Mouse (Mus musculus) left cerebral cortex, postnatal 4 days (tissue): ENCODE data around the gene E130311K13Rik. TPM values are rescaled to one million over a fixed set of nuclear protein-coding genes. Genes with fewer than 3 reads are reported as not detected.

Experiments used
- DNase-seq: peaks from one replicate; pipeline ENCODE4 v3.0.0-alpha.2; 2022
- intact Hi-C: fragments of 180-260 bp; cut with DNase I; formaldehyde crosslinking; loops from one replicate; pipeline ENCODE4 v1.15.1; 2025
- total RNA-seq, 2 experiments: library from RNA; stranded (reverse); gene quantifications; 2 replicates each; pipeline ENCODE4 v1.2.3; 2021

Gene E130311K13Rik
- total RNA-seq: 10 to 100 TPM; 12.5 to 13.2 TPM

DNA sequence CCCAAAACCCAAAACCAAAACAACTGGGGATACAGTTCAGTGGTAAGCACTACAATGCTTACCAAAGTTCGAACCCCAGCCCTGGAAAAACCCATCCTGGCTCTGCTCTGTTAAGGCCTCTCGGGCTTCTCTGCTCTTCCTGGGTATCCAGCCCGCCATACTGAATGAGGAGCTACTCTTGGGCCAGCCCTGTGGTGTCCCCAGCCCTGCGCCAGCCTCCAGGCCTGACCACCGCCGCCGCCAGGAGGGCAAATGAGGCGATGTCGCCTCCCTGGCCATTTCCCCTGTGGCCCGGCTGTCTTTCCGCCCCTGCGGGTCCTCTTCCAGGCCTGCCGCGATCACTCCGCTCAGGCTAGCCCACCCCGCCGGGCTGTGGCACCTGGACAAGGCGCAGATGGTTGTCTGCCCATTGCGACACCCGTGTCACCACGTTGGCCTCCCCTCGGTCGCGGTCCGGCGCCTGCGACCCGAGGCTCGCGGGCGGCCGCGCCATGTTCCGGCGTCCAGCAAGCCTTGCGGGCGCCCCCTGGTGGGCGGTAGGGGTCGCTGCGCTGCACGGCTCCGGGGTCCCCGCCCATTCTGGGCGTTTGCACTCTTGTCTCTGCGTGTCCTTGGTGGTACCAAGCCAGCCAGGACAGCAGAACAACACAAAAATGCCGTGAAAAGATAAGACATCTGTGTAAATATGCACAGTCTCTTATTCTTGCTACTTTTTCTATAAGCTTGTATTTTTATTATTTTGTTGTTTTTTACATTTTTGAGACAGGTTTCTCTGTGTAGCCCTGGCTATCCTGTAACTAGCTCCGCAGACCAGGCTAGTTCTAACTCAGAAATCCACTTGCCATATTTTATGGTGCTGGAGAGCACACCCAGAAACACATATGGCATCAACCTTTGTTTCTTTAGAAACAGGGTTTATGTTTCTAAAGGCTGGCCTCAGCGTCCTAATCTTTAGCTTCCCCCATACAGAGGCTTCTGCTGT is at the start of gene E130311K13Rik:
TSS of gene E130311K13Rik (minus strand) at position 595 of the 982 bp plus-strand sequence.
- peak; percentile 92 for DNase-seq
- intact Hi-C loops: no loop called here

DNA sequence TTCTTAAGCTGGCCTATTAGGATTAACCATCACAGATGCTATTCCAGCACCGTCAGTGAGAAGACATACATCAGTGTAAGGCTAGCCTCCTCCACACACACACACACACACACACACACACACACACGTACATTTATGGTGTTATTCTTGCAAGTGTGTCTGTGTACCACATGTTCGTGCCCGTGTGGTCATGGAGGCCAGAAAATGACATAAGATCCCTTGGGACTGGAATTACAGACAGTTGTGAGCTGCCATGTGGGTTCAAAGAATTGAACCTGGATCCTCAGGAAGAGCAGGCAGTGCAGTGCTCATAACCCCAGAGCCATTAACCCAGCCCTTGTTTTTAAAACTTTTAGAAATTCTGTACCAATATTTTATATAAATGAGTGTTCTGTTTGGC is 48.6 kb upstream of the E130311K13Rik start:
- DNase-seq: no peak
- intact Hi-C loops: loop anchor here (10.0 kb wide), 1 partner anchor 817 kb away; no protein-coding TSS in a partner anchor

DNA sequence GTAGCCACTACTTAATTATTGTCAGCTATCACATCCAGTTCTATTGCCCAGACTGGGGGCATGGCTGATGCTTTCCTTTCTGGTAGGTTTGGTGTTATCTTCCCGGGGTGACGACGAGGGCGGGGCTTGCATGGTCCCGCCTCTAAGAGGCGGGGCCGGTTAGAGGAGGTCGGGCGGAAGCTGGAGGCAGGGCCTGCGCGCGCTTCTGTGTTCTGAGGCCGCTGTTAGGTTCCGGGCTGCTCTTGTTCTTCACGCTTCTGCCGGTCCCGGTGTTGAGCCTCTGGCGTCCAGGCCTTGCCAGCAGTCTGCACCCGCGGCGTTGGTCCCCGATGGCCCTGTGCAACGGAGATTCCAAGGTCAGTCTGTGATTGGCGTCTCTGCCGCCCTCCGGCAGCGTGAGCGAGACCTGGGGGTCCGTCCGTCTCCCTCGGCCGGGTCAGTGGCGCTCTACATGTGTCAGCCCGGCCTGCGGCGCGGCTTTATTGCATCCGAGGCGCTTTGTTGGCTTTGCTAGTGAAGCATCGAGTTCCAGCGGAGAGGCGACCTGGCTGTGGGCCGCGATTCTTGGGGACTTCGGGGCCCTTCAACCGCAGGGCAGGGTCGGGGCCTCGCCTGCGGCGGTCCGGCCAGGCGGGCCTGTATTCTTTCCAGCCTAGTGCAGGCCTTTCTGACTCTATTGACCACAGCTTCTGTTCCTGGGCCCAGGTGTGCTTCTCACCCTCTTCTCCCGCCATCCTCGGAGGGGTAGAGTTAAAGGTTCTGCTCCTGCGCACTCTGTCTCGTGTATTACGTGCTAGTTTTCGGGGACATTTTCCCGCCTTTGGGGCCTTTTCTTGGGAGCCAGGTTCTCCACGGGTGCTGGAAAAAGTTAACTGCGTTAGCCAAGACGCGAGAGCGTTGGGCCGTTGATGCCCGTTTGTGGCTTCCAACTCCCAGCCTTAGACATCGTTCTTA is 47.0 kb upstream of the E130311K13Rik start, which contains the start of gene Gmps:
TSS of gene Gmps (plus strand) at position 152 of the 954 bp plus-strand sequence.
- DNase-seq: peak; percentile 91
- intact Hi-C loops: loop anchor here (10.0 kb wide), 1 partner anchor 819 kb away; no protein-coding TSS in a partner anchor

DNA sequence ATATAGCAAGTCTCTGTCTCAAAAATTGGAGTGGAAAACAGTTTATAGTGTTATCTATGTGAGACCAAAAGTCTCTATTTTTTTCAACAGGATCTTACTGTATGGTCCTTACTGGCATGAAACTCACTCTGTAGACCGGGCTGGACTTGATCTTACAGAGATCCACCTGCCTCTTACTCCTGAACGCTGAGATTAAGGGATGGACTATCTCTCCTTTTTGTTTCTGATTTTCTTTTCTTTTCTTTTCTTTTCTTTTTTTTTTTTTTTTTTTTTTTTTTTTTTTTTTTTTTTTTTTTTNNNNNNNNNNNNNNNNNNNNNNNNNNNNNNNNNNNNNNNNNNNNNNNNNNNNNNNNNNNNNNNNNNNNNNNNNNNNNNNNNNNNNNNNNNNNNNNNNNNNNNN is 36.7 kb upstream of the E130311K13Rik start:
- no peak for DNase-seq
- intact Hi-C loops: no loop called here

DNA sequence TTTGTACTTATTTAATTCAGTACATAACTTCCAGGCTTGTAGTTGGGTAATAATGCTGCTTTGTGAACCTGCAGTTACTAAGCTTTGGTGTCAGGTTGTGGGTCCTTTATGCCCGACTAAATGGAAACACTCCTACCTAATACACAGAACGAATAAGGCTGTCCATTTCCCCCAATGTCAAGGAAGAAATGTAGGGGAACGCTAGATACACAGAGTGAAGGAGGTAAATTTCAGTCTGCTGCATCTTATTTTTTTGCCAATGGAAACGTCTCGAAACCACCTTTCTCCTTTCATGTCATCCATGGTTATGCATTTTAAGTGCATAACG is 35.6 kb upstream of the E130311K13Rik start:
- intact Hi-C loops: no loop called here
- DNase-seq: no peak

DNA sequence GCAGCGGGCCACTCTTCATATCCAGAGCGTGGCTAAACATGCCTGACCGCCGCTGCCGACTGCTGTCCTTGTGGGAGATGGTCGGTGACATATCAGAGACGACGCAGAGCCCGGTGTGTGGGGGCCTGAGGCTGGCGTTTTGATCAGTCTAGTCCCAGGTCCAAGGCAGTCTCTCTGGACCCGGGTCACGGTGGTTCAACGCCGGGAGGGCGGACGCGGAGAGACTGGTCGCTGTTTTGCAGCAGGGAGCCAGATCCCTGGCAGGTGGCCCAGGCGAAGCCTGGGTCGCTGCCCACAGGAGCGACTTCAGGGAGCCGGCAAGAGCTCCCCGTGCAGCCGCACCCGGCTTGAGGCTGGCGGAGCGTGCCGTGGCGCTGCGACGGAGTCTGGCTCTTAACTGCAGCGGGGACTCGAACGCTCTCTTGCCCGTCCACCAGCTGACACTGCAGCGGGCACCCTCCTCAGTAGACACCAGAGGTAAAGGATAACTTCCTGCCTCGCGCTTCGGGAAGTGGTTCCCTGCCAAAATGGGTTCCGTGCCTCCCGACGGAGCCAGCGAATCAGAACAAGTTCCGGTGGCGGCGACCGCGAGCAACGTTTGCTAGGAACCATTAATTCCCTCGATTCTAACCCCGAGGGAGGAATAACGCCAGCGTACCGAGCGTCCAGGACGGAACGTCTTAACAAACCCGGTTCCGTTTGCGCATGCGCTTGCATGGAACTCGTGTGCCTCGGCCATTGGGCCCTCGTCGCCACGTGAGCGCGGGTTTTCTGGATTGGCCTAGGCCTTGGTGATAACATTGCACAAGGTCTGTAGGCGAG is 35.0 kb upstream of the E130311K13Rik start, which contains the start of gene Slc33a1:
TSS of gene Slc33a1 (minus strand) at position 669 of the 822 bp plus-strand sequence.
- DNase-seq: peak; percentile 99
- intact Hi-C loops: no loop called here

DNA sequence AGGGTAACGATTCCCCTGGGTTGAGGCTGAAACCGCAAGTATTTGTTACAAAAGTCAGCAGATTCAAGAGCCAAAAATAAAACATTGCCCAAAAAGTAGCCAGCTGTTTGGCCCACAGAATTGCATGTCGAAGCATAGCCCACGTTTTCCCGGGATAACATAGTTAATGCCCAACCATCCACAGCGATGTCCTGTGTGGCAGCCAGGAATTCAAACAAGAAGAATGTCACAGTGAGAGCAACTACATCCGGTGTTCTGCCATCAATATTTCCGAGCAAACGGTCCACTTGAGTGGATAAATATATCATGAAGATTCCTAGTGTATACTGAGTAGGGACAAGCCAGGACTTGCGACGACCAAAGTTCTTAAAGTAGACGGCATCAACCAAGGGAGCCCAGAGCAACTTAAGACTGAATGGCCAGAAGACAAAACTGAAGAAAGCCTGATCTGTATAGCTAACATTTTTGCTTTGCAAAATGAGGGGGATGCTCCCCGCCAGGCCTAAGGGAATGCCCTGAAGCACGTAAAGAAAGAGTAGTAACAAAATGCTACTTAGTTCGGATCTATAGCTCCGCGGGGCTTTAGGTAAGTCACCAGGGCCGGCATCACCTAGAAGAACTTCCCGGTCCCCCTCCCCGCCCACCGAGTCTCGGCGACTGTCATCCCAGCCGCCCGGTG is 34.3 kb upstream of the E130311K13Rik start:
- peak; percentile 3 for DNase-seq
- intact Hi-C loops: no loop called here

DNA sequence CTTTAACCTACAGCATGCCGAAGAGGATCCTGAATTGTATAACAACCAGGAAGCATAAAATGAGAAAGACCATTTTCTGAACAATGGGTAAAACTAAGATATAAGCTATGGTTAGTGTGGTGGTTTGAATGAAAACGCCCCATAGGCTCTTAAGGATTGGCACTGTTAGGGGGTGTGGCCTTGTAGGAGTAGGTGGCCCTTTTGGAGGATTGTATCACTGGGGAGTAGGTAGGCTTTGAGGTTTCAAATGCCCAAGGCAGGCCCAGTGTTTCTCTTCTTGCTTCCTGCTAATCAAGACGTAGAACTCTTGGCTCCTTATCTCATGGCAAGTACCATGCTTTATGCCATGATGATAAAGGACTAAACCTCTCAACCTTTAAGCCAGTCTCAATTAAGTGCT is 20.6 kb upstream of the E130311K13Rik start:
- intact Hi-C loops: no loop called here
- no peak for DNase-seq

DNA sequence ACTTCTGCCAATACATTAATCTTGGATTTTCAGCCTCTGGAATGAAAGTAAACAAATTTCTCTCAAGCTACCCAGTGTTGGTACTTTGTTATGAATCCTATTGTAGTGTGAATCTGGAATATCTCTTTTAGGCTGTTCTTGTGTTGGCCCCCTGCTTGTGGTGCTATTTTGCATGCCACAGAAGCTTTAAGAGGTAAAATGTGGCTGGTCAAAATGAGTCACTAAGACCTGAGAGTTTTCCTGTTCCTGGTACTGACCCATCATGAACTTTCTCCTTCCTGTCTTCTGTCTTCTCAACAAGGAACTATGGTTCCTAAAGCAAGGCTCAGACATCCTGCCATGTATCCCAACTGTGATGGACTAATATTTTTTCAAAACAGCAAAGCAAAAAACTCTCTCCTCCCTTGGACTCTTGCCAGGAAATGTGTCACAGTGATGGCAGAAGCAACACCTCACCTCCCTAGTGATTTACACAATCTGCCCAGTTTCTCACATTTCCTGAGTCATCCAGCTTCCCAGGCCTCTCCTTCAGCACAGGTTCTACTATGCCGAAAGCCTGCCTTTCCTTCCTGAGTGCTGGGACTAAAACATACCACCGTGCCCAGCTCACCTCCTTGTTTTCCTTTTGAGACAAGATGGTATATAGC is 12.1 kb upstream of the E130311K13Rik start:
- no peak for DNase-seq
- intact Hi-C loops: no loop called here

DNA sequence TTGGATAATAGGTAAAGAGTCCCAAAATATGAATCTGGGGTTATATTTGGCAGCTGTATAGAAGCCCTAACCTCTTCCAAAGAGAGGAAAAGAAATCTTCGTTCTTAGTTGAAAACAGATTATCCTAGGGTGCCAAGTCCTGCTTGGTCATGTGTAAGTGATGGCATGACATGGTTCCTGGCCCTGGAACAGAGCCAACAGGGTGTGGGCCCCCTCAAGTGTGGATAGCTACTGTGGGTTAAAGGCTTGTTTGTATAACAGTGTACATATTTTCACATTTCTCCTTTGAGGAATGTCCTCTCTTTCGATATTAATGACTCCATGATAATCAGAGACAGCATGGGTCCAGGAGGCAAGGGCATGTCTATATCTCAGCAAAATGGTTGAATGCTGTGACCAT is 9.7 kb upstream of the E130311K13Rik start:
- peak; percentile 7 for DNase-seq
- intact Hi-C loops: no loop called here

DNA sequence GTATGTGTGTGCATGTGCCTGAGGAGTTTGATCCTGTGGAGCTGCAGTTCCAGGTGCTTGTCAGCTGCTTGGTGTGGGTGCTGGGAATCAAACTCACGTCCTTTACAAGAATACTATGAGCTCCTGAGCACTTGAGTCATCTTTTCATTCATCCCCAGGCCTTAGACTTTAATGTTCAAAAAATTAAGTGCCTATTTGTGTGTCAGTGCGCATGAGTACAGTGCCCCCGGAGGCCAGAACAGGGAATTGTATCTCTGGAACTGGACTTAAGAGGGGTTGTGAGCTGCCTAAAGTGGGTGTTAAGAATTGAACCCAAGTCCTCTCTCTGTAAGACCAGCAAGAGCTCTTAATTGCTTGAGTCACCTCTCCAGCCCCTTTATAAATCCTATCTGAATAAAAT is 9.6 kb downstream of the E130311K13Rik start:
- no peak for DNase-seq
- intact Hi-C loops: no loop called here

DNA sequence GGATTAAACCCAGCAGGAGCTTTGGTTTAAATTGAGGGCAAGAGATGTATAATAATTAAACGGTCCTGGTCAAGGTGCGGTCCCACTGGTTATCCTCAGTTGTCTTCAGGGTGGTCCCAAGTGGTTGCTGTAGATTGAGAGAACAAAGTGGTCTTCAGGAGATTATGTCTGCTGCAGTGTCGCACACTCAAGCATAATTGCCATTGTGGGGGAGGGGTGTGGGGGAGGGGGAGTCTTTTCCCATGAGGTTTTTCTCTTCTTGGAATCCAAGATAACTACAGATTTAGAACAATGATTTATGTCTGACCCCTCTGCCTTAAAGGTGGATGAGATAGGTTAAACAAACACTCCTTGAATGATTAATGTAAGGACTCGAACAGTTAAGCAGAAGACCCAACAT is 19.0 kb downstream of the E130311K13Rik start:
- no peak for DNase-seq
- intact Hi-C loops: no loop called here

DNA sequence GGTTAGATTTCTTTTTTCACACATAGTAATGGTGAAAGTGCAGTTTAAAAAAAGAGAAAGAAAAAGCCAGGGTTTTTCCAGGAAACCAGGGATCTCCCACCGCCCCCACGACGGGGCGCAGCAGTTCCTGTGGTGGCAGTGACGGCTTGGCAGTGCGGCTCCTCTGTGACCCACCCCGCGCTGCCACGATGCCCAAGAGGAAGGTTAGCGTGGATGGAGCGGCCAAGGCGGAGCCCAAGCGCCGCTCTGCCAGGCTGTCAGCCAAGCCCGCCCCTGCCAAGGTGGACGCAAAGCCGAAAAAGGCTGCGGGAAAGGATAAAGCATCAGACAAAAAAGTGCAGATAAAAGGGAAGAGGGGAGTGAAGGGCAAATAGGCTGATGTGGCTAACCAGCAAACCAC is 24.0 kb downstream of the E130311K13Rik start:
- peak; percentile 35 for DNase-seq
- intact Hi-C loops: no loop called here

DNA sequence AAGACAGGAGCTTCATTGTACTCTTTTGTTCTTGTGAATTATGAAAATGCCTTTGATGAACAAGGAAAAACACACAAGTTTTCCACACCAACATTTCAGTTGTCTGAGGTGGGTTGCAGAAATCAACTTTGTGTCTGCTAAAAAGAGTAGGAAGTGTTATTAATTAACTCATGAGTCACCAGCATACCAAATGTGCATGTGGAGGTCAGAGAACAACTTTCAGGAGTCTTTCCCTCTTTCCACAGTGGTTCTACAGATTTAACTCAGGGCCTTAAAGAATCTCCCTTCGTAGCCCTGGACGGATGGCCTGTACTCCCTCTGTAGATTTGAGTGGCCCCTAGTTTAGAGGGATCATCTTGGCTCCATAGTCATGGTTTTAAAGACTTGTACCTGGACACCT is 25.1 kb downstream of the E130311K13Rik start:
- intact Hi-C loops: no loop called here
- no peak for DNase-seq

DNA sequence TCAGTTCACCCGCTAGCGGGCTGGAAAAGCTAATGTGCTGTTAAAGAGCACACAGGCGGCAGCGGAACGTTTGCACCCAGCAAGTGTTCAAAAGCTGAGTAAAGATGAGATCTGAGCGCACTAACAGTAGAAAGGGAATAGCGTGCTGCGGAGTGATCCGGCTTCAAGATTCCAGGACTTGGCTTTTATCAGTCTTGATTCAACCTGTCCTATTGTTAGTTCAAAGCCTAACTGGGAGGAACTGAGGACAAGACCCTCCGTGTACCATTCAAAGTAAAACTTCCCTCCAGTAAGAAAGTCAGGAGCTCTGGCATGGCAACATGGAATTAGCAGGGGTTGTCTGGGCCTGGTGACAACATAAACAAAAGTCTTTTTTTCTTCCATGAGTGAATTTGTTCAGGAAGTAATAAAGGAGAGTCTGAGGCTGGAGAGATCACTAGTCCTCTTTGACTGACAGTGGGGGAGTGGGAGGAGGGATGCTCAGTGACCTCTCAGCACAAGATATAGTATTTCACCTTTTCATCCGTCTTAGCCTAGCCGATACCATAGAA is 29.2 kb downstream of the E130311K13Rik start:
- intact Hi-C loops: no loop called here
- peak; percentile 5 for DNase-seq

DNA sequence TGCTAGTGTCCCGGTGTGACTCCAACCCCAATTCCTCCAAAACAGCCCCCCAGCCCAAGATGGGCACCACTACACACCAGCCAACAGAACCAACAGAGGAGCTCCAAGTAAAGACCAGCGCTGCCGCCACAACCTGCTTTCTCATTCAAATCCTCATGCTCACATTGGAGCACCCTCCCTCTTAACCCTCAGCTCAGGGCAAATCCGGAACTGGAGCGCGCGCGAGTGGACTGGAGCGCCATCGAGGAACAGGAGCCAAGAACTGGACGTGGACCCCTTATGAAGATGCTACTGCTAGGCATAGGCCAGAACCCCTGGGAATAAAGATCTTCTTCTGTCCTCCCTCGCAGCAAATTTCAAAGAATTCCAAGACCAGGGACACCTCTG is 30.0 kb downstream of the E130311K13Rik start, which contains the start of gene Plch1:
TSS of gene Plch1 (minus strand) at position 164 of the 387 bp plus-strand sequence.
- DNase-seq: peak; percentile 76
- intact Hi-C loops: no loop called here

DNA sequence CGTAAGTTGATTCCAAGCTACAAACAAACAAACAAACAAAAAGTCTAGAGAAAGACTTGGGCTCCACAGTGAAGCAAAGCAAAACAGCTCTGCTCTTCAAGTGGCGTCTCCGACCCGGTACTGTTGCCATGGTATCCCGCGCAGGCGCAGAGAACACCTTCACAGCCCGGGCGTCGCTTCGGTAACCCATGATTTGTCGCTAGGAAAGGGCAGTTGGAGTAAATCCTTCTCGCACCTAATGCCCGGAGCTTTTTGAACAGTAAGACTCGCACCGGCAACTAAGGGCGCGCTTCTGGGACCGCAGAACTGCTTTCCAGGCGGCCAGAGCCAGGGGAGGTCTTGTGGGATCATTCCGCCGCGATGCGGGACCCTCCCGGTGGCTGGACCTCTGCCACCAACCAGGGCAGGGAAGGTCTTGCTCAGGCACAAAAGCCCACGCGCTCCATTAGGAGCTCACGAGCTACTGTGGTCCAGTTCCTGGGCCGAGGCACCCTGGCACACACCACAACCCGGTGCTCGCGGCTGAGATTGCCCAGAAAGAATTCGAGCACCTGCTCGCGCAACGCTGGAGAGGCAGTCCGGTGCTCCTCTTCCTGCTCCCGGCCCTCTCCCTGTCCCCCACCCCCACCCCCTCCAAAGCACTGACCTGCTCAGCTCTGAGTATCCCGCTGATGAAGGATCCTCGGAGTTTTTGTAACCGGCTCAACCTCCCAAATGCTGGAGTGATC is 30.5 kb downstream of the E130311K13Rik start:
- intact Hi-C loops: no loop called here
- peak; percentile 89 for DNase-seq

DNA sequence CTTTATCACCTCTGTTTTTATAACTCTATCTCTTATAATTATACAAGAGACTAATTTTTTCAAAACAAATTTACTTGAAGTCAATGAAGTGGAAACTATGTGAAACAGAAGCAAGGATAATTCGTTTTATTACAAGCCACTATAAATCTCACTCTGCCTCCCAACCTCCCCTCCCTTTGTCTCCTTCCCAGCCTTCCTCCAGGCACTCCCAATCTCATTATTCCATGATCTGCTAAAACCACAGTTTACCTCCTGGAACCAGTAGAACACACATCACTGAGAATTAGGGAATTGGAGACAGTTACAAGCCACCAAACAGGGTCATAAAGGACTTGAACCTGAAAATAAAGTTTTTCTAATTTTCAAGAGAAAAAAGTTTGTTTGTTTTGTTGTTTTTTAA is 32.1 kb downstream of the E130311K13Rik start:
- intact Hi-C loops: no loop called here
- no peak for DNase-seq
